Mouse (Mus musculus) cerebellum, adult 11 months (tissue): ENCODE measurements around the gene Treml2.
"Not testable (repeated sequence)": the region's sequence is repeated elsewhere in the genome, so short reads cannot be mapped to it uniquely, and the experiment has no call there.

Source experiments
- DNase-seq: peaks from one replicate; pipeline ENCODE4 v3.0.0; 2022

The Treml2 gene

DNA sequence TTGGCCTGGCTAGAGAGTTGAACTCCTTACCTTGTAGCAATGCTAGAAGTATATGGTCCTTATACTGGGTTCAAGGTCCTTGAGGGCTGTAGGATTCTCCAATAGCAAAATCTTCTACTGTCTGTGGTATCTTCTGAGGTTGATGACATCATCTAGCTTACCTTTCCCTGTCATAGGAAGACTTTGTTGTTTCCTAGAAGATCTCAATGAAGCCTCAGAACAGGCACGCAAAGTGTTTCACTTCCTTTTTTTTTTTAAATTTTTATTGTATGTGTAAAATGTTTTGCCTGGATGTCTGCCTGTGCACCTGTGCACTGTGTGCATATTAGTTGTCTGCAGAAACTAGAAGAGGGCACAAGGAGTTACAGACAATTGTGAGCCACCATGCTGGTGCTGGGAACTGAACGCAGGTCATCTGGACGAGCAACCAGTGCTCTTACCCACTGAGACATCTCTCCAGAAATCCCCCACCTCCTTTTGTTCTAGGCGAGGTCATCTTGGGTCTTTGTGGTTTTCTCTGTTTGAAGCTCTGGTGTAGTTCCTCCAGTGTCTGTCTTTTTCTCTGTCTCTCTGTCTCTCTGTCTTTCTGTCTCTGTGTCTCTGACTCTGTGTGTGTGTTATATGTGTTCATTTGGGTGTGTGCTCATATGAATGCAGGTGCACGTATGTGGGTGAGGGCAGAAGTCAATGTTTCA is 5.7 kb upstream of the Treml2 start:
- no peak for DNase-seq

DNA sequence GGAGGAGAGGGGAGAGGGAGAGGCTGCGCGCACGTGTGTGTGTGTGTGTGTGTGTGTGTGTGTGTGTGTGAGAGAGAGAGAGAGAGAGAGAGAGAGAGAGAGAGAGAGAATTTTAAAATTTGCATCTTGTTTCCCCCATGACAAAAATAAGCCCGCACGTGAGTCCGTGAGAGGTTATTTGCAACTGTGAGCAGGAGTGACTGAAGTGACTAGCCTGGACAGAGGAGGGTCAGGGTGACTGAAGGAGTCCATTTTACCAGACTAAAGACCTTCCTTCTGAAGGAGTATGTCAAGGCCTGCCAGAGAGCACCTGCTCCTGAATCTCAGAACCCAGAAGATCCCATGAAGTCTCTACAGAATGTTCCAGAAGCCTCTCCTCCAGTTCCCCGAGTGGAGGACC is 458 bp downstream of the Treml2 start:
- DNase-seq: no peak

DNA sequence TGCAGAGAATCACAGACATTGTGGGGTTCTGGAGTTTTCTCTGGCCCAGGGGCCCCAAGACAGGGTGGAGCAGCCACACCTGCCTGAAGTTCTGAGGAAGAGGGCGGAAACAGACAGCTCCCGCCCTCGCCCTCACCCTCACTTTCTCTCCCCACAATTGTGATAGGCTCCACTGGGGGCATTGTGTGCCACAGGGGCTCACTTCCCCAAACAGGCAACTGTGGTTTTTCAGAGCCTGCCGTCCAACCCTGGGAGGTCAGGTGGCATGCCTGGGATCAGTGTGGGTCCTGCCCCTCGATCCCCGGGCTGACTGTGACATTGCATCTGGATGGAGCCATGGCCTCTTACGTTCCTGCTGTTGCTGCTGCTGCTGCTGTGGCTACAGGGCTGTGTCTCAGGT is 901 bp downstream of the Treml2 start:
- DNase-seq: no peak

GRCm38 (mm10) chr17:48300861-48301260 is 1.6 kb downstream of the Treml2 start:
- no peak for DNase-seq

GRCm38 (mm10) chr17:48301792-48302191 is 2.5 kb downstream of the Treml2 start:
- no peak for DNase-seq

- no peak for DNase-seq
These were observed 12.8 kb downstream of the Treml2 start for GRCm38 (mm10) chr17:48312124-48312523.

DNA sequence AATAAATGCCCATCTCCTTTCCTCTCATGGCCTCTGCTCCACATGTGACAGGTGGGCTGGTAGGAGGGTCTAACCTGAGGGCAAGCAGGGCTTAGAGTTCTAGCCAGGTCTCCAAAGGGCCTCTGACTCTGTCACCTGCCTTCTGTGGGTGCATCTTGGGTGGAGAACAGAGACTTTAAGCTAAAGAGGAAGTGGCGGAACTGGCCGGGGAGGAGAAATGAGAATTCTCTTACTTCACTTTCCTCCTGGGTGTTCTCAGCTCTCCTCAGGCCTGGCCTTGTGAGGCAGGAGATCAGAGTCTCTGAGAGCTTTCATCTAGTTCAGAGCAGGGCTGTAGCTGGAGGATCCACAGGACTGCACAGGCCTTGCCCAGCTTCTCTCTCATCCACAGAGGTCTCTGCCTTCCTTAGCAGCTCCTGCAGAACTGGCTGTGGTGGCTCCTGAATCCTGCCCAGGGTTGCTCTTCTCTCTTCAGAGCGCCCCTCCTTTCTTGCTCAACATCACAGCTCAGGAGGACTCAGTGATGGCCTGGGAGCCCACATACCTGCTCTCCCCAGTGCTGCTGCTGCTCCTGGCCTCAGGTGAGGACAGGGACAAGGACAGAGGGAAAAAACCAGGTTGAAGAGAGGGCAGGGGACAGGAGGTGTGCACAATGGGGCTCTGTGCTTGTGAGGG is 16.7 kb downstream of the Treml2 start, which contains the start of gene B430306N03Rik:
TSS of gene B430306N03Rik (plus strand) at position 237 of the 675 bp plus-strand sequence.
- not testable (repeated sequence) for DNase-seq

GRCm38 (mm10) chr17:48318686-48319085 is 19.4 kb downstream of the Treml2 start:
- DNase-seq: no peak

- DNase-seq: no peak
These were observed 22.0 kb downstream of the Treml2 start for GRCm38 (mm10) chr17:48321279-48321678.

GRCm38 (mm10) chr17:48323236-48323635 is 23.9 kb downstream of the Treml2 start:
- no peak for DNase-seq

- no peak for DNase-seq
These were observed 25.0 kb downstream of the Treml2 start for GRCm38 (mm10) chr17:48324258-48324657.

DNA sequence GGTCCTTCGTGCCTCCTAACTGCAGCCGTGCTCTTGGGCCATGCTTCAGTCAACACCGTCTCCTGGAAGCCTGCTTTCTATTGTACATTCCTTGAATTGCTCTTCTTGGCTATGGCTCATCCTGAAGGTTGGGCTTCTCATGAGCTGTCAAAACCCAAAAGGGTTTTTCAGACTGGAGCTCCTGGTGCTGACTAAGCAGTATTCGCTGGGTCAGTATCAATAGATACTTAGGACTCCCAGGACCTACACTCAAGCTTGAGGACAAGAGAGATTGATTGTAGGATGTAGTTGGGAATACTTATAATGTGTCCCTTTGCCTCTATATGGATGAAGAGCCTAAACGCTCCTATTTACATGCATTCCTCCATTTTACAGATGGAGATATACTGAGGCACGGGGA is 25.8 kb downstream of the Treml2 start:
- DNase-seq: no peak

DNA sequence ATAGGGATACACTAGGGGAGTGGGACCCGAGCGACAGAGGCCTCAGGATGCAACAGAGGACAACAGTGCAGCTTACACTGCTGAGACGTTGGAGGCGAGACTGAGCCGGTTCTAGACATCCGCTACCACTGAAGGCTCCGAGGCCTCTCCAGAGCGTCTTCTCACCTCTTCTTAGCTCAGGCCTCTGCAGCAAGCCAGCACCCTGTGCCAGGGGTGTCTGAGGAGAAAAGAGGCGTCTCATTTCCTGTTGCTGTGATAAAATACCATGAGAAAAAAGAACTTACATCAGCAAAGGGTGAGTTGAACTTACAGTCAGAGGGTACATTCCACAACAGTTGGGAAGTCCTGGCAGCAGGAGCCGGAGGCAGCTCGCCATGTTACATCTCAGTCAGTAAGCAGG is 26.3 kb downstream of the Treml2 start:
- no peak for DNase-seq

DNA sequence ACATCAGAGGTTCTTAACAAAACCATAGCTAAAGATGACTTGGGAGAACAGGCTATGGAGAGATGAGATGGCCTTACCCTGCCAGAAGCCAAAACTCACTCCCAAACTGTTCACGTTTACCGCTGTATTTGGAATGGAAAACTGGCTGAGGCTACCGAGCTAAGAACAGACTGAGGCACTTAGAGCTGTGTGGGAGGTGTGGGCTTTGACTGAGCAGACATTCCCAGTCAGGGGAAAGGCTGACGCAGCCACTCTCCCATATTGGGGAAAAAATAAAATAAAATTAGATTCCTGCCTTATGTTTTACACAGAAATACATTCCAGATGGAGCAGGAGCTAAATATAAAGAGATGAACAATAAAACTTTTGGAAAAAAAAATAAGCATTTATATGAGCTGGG is 27.4 kb downstream of the Treml2 start:
- DNase-seq: no peak

- DNase-seq: no peak
These were observed 33.2 kb downstream of the Treml2 start for GRCm38 (mm10) chr17:48332524-48332923.

DNA sequence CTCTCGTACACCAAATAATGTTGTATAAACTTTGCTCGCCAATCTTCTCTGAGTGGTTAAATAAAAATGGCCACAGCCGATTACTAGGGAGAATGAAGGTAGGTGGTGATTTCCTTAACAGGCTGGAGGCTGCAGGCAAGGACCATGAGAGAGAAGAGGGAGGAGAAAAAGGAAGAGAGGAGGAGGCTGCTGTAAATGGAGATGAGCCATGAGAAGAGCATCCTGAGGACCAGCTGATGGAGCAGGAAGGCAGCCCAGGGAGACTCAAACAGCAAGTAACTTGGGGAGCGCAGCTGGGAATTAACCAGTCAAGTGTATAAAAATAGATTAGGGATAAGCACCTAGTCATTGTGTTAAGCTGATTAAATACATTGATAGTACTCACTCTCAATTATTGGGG is 34.9 kb downstream of the Treml2 start:
- DNase-seq: no peak

DNA sequence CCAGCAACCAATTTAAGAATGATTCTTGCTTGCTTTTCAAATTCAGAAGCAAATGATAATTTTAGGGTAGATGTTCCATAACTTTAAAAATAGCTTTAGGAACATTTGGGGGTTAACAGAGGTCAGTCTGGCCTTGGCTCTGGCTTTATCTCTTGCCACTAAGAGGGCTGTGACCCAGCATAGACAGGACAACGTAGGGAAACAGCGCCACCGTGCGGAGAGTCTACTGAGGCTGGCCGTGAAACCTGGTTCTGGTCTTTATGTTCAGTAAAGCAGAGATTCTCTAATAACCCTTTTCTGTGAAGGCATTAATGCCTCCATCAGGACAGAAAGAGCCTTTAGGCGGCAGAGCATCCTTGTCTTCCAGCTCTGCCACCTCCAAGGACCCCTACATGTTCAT is 37.6 kb downstream of the Treml2 start:
- peak; percentile 19 for DNase-seq

DNA sequence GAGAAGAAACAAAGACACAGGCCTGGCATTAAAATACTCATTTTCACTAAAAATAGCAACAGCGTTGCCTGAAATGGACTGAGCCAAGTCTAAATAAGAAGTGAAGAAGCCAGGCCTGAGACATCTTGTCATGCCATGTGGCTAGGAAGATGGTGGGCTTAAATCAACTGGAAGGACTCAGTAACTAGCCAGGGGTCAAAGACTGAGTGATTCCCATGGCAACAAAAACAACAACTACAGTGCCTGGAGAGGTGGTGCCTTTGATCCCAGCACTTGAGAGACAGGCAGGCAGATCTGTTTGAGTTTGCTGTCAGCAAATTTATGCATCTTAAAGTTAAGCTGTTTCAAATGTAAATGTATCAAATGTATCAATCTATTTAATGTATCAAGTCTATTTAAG is 41.0 kb downstream of the Treml2 start:
- DNase-seq: no peak

GRCm38 (mm10) chr17:48341947-48342346 is 42.6 kb downstream of the Treml2 start:
- no peak for DNase-seq

DNA sequence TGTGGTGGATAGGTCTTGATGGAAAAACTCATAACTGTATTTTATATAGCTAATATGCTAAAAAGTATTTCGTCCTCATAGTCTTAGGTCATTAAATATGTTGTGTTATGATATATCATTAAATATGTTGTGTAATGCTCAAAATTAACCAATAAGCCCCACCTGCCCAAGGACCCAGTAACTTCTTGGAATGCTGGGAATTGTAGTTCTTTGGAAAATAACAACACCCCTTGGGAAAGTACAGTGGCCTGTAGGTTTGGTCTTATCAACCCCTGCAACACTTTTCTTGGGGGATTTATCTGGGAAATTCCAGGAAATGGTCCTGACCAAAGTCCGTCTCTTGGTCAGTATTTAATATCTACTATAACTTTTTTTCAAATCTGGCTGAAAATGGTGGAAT is 43.8 kb downstream of the Treml2 start:
- no peak for DNase-seq

DNA sequence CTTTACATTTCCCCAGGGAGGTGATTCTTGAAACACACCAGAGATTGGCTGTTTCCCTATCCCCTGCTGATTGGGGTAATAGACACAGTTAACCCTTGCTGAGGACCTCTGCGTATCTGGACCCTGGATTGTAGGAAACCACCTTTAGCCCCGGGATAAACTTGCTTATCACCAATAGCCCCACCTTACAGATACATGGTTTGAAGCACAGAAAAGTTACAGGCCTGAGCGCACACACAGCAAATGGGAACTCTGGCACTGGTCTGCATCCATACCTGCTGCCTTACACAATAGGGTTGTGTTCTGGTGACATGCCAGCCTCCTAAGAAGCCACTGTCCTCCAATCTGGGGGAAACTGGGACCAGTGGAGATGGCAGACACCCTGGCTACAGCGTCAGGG is 46.5 kb downstream of the Treml2 start:
- no peak for DNase-seq

- DNase-seq: no peak
These were observed 46.9 kb downstream of the Treml2 start, which contains the start of gene Trem2 for GRCm38 (mm10) chr17:48346231-48346630. Gene Trem2 (plus strand): TSS chr17:48346401.

DNA sequence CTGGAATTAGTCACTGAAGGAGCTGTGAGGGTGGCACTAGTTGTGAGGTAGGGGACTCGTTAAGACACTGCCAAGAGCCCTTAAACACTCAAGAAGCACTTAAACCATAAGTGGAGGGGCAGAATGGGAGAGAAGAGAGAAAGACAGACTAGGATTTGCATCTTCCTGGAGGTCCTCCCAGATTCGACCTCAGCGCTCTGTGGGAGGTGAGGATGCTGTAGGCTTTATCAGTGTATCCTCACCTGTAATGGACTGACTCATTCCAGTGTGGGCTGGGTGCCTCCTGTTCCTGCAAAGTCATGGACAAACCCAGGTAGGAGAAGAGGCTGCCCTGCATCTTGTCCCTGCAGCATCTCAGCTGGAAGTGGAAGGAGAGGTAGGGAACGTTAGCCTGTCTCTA is 47.5 kb downstream of the Treml2 start:
- DNase-seq: no peak

- no peak for DNase-seq
These were observed 48.0 kb downstream of the Treml2 start for GRCm38 (mm10) chr17:48347287-48347686.
